Mouse (Mus musculus) adrenal gland, postnatal 14 days (tissue): ENCODE measurements around the gene Dst. TPM values are rescaled to one million over a fixed set of nuclear protein-coding genes. Genes with fewer than 3 reads are reported as not detected.
A peak's percentile ranks its signal among the peaks of the same experiment; 100 is the strongest.

Experiments
- DNase-seq: peaks from one replicate; pipeline ENCODE4 v3.0.0; 2021; ENCODE audit warnings: mixed read lengths
- total RNA-seq: library from RNA; stranded (reverse); gene quantifications from 2 replicates; pipeline ENCODE4 v1.2.3, GENCODE M21; 2021

The Dst gene
- total RNA-seq, 1 experiment from 2014 or later: 125 TPM

DNA sequence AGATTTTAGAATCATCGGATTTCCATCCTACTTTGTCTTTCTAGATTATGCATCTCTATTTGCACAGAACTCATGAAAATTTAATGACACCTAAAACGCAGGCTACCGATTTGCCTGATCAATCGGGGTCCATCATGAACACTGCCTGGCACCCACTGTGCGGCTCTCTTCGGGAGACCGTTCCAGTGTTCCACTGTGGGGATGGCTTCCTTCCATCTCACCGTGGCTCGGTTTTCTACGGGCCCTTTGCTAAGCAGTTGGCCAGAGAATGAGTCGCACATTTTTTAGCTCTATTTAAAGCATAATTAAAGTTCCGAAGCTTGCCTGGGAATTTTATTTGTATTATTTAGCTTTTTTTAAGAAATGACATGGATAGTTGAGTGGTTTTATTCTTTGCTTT lies 72.4 kb downstream of the Dst start:
- no peak for DNase-seq

DNA sequence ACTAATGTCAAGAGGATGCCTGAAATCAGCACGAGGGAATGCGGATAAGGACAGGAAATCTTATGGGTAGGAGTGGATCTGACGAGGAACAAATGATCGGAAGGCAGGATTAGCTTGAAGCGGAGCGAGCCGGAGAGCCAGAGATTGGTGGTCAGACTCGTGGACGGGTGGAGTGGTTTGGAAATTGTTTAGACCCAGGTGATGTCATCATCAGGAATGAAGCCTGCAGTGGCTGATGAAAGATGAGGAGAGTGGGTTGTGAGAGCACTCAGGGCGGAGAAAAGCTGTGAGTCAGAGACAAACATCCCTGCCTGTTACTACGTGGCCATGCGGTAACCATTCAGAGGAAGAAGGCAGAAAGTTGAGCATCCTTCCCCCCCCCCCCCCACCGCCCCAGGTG lies 81.6 kb downstream of the Dst start:
- no peak for DNase-seq

DNA sequence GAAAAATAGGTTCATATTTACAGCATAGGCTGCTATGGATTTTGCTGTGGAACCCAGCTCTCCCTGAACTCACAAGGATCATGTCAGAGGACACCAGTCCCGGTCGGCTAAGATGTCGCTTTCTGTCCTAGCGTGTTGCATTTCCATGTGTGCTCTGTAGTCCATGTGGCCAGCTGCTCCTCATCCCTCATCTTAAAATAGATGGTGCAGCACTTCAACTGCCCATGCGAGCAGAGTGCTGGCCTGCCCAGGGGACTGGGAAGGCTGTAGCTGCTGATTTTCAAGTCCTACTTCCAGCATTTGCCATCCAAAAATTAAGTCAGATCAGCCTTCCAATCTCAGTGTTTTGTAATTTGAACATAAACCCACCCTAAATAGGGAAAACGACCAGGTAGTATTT lies 83.0 kb downstream of the Dst start:
- DNase-seq: no peak

DNA sequence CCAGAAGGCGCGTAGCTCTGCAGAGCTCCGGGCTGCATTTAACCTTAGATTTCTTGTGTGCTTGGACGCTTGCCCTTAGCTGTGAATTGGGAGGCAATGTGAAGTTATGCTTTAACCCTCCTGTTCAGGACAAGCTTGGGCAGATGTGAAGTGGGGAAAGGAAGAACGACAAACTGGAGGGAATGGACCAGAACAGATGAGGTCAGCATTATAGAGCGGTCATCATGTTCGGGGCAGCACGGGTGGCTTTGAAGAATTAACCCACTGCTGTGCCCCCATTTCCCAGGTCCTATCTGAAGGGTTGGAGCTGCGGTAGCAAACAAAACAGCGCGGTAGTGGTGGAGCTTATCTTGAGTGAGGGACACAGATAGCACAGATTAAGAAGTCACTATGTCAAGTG lies 84.8 kb downstream of the Dst start:
- DNase-seq: no peak

DNA sequence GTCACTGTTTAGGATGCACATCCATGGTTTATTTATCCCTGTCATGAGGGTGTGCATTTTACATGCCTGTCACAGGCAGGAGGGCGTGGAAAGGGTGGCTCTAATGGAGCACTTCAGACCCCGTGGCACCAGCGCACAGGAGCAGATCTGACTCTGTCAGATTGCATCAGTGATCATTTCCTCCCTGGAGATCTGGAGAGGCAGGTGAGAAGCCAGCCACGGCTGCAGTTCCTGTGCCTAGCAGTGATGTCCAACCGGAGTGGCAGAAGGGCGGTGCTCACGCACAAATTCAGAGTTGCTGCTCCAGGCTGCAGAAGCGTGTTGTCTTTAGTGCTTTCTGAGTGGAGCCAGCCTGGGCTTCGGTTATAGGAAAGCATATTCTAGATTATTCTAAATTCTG lies 86.2 kb downstream of the Dst start:
- DNase-seq: no peak

DNA sequence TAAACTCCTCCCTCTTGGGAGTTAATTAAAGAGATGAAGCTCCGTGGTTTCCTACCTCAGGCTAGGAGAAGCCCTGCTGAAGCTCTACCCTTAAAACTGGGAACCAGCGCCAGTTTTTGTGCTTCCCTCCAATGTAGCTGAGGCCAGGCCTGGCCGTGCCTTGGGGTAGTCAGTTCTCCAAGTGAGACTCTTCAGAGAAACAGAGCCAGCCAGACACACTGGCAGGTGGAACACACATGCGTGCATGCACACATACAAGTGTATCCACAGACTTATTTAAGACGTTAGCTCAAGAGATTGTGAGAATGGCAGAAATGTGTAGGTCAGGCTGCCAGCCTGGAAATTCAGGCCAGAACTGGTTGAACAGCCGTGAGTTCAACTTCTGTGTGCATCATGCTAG lies 87.4 kb downstream of the Dst start:
- DNase-seq: no peak

DNA sequence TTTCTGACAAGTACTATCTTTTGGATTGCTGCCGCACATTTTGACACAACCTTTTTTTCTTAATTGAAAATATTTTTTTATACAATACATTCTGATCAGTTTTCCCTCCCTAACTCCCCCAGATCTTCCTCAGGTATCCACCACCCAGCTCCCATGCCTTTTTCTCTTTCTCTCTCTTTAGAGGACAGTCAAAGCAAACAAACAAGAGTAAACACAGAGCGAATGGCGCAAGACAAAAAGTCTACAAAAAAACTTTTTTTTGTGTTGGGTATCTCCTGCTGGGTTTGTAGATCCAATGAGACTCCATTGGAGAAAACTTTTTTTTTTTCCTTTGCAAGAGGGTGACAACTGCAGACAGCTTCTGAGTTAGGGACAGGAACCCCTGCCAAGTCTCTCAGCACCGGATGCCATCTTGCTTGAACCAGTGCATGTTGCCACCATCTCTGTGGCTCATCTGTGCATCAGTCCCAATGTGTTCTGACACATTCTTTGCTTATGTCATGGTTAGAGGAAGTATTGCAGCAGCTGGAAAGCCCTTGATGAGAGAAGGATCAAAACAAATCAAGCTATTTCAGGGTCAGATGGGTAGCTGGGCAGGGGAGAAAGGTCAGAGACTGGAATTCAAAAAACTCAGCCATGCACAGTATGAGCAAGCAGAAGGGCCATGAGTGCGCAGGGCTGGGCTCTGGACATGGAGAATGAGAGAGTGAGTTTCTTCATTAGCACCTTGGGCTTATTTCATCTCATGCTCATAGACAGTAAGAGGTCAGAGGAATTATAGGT lies 88.3 kb downstream of the Dst start:
- peak; percentile 31 for DNase-seq

DNA sequence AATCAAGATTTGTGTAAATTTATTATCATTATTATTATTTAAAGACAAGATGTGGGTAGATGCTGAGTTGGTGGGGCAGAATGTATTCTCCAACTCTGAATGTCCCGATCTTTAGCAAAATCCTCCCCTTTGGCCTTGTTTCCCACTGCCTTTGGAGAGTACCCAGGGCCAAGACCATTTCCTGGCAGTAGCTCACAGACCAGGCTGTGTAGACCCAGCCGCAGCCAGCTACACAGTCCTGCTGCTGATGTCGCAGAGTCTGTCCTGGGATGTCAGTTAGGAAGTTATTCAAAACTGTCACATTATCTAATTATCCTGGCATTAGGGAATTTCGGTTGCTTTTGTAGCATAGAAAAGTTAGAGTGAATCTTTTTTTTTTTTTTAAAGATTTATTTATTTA lies 94.3 kb downstream of the Dst start:
- DNase-seq: no peak

DNA sequence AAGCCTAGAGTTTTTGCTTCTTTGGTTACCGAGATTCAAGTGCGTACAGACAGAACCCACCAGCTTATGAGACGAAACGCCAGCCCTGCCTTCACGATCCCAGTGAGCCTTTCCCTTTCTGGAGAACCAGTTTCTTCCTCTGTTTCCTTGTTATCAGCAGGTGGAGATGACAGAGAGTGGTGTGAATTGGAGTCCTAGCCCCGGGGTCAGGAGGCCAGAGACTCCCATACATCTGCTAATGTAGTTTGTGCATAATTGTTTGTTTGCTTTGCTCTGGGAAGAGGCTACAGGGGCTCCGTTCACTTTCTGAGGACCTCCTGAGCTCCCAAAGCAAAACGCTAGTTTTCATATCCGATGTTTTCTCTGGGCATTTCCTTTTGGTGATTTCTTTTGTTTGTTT lies 94.9 kb downstream of the Dst start:
- no peak for DNase-seq

DNA sequence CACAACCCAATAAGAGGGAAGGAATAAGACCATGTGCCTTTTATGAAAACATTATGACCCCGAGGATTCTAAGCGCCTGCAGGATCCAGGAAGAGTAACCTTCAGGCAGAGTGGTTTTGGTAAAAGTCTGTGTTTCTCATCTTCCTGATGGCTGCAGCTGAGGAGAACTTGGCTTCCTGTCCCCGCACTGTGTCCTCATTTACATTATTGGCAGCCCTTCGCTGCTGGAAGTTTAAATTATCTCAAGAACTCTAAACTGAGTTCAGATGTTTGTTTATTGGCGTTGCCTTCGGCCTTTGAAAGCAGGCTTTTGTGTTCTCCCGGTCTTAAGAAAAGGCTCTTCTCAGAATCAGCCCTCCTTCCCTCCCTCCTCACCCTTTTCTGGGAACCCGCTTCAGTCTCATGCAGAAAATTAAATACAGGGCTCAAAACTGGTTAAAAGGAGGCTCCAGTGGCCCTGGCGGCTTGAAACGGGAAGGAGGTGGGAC lies 97.3 kb downstream of the Dst start:
- no peak for DNase-seq

DNA sequence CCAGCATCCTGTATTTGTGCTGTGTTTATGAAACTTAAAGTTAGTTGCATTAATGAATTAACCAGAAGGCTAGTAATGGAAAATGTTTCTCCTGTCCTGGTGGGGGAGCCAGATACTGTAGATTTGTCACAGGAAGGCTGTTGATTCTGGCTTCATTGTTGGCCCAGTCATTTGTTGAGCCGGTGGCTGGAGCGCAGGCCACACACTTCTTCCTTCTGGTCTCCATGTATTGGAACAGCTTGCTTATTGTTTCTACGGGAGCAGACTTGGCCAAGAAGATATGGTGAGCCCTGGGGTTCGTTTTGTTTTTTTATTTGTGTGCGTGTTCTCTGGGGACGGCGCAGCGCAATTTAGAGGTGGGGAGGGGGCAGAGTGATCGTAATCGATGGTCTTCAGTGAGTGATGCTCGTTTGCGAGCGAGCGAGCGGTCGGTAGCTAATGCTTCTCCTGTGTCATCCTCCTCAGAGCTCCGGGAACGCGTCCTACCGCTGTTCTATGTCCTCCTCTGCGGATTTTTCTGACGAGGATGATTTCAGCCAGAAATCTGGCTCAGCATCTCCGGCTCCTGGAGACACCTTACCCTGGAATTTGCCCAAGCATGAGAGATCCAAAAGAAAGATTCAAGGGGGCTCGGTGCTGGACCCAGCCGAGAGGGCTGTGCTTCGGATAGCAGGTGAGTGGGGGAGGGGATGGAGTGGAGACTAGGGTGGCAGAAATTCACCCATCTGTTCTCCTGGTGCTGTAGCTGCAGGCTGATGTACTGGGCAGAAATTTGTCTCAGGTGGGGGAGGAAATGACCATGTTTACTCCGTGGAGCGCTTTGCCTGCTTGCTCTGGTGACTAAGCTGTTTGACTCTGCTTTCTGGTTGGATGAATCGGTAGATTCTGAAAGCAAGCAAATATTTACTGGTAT lies 98.0 kb downstream of the Dst start:
- peak; percentile 77 for DNase-seq

DNA sequence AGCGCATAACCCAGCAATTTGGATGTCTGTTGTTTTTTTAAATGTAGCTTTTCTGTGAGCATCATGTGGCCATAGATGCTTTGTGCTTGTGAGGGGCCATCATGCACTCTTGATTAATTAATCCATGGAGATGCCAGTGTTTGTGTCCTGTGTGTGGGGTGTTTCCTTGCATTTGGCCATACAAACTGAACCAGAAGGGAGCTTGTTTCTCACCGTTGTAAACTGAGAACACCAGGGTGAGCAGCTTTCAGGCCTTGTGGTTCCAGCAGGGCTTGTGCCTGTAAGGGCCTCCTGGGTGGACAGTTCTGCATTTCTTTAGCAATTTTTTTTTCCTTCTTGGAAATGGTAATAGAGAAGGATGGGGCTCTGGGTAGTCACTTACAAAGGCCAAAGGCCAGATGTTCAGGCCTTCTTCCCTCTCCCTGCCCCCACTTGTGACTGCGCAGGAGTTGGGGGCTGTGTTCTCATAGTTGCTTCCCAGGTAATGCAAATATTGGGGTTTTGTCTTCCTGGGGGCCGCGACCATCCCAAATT lies 98.9 kb downstream of the Dst start:
- DNase-seq: no peak

DNA sequence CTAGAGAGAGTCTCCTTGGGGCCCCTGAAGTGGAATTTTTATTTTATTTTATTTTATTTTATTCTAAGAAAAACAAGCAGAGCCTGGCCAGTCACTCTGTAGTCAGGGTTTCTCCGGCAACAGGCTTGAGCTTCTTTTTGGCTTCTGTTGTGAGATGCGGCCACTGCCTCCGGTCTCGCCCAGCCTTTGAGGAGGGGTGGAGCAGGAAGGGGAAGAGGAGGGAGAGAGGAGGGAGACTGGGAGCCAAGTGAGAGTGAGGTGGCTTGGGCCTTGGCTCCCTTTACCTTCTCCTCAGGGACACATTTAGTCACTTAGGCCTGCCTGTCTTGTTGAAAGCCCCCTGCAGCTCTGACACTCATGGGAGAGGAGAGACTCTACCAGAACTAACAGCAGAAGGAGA lies 99.4 kb downstream of the Dst start:
- DNase-seq: peak; percentile 9

DNA sequence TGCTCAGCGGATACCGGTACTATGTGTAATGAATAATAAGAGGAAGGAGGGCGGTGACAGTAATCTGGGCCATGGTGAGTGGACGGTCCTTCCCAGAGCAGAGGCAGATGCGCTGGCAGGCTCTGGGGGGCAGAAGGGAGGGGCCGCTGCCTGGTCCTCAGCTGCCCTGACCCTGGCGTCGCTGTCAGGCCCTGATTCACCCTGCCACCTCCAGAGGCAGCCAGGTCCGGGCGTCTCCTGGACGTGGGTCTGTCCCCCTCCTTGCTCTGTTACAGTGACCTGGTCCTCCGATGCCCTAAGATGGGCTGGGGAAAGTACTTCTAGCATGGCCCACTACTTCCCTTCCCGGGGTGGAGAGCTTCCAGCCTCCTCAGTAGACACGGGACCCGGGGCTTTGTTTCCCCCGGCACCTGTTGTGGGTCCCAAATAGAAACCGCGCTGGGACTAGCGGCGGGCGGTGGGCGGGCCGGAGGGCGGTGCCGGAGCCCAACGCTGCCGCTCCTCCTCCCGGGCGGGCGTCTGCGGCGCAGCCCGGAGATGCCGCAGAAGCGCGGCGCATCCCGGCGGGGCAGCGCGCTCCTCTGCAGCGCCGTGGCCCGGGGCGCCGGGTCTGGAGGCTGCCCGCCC lies 103.1 kb downstream of the Dst start:
- peak; percentile 85 for DNase-seq

DNA sequence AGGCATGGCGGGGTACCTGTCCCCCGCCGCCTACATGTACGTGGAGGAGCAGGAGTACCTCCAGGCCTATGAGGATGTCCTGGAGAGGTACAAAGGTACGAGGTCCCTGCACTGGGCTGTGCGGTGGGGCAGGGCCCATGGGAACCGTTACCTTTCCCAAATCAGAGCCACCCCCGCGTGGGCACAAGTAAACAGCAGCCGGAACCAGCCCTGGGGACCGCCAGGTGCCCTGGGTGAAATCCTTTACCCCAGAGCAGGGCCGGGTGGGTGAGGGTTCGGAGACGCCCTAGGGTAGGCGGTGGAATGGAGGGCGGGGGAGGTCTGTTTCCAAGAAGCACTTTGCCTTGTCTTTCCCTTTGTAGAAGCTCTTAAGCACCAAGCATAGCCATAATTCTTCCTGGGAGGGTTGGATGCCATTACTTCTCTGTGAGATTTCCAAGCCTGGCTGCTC lies 103.8 kb downstream of the Dst start:
- peak; percentile 15 for DNase-seq

DNA sequence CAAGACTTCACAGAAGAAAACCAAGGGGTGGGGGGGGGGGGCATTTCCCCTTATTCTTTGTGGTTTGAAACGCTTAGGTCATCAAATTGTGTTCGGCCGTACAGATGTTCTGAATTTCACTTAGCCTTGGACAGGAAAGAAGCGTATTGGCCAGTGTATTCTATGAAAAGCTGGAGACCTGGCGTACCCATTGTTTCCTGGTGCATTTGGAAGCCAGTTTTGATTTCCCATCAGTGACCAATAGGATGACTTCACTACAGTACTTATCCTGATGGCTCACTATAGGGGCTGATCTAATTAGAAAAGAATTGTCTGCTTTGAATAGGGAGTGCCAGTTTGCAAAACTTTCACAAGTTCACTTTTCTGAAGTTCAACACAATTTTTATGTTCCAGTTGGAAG lies 105.5 kb downstream of the Dst start:
- no peak for DNase-seq

DNA sequence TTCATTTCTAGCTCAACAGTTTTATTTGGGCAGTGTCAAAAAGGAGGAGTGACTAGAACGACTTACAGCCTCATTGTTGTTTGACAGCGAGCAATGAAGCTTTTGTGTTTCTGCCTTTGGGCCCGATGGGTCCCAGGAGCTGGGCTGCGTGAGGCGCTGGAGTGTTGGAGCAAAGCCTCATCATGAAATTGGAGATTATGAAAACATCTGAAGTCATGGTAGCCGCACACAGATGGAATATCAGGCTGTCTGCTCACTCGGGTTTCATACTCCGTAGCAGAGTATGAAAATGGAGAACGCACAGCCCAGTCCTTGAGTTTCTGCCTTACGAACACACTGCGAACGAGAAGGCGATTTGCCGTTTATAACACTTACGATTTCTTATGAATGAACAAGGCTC lies 108.8 kb downstream of the Dst start:
- DNase-seq: no peak

DNA sequence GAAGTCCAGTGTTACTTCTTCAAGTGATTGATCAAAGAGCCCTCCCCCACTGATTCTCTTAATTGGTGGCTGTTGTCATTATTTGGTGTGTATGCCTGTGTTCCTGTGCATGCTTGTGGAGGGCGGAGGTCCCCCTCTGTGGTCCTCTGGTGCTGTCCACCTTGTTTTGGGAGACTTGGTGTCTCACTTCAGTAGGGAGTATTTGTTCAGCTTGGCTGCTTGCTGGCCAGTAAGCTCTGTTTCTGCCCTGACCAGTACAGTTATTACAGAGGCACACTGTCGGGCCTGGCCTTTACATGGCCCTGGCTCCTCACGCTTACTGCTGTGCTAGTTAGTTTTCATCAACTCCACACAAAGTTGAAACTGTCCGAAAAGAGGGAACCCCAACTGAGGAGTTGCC lies 109.3 kb downstream of the Dst start:
- DNase-seq: no peak

DNA sequence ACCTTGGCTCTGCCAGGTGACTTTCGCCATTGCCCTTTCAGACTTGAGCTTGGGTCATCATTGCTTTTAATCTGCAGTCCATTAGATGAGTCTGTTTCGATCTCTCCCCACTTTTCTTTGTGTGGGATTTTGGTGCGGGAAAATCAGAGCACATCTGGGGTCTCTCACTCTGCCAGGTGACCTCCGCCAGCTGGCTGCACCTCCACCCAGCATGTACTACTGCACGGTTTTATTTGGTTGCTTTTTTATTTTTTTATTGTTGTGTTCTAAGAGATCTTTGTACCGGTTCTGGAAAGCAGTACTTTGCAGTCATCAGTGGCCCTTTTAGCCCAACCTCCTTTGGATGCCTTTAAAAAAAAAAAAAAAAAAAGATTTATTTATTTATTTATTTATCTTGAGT lies 112.6 kb downstream of the Dst start:
- no peak for DNase-seq

DNA sequence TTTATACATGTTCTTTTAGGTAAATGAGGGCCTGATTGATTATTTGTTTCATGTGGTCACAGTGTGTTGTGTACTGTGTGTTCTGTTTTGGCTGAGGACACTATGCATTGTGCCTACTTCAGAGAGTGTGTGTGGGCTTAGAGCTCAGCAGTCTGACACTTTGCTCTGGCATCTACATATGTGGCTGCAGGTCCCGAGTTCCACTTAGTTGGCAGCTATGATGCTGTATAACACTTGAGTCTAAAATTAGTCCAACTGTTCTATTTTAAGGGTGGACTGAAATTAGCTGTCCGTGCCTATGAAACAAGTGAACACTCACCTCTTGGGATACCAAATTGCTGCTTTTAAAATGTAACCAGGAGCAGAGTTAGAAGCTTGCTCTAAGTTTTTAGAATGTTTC lies 113.5 kb downstream of the Dst start:
- DNase-seq: no peak

DNA sequence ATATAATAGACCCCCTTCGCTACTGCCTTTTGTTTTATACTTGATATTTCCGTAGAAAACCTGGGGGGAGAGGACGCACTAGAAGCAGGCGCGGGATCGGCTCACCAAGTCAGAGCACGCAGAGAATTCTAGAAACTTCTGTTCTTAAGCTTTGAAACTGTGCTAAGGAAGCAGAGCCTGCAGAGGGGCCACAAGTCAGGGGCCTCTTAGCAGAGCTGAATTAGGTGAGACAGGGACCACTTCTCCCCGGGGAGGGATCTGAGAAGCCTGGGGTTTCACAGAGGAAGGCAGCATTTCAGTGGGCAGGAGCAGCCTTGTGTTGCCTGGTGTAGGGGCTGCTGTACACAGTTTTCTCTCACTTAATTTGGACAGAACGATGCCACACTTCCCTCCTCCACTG lies 115.1 kb downstream of the Dst start:
- no peak for DNase-seq

DNA sequence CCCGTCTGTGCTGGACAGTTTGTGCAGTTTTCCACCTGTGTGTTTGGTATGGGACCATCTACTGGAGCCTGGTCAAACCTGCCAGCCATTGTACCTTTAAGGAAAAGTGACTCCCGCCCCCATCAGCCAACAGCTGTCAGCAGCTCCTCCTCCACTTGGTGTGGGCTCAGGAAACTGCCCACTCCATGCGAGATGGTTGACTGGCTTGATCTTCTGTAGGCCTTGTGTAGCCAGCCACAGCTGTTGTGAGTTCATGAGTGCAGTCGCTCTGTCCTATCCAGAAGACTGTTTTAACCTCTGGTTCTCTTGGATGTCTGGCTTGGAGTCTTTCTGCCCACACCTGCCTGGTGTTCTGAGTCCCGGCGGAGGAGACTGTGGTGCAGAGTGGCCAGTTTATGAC lies 117.9 kb downstream of the Dst start:
- DNase-seq: no peak

DNA sequence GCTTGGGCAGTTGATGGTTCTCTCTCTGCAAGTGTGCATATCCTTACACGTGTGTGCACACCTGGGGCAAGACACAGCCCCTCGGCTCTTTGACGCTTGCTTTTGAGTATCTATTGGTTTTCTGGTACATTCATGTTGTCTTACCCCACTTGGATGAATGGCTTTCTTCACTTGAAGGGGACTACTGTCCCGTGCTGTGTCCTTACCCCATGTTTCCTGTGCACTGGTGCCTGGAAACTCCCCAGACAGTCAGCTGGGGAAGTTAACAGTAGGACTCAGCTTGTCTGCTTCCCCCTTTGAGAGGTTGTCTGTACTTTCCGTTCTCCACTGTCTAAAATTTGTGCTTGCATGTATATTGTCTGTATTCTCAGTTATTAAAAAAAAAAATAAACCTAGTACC lies 120.7 kb downstream of the Dst start:
- no peak for DNase-seq
